Mouse (Mus musculus): ENCODE results near the gene Qrsl1. TPM values are rescaled to one million over a fixed set of nuclear protein-coding genes. Genes with fewer than 3 reads are reported as not detected.
"Not testable (repeated sequence)": the region's sequence is repeated elsewhere in the genome, so short reads cannot be mapped to it uniquely, and the experiment has no call there.

Qrsl1 gene
- 25.3 and 26.8 TPM in 2 replicates for polyA plus RNA-seq (2016; fragmentation: Nextera tagmentation; extraction: Ambion mirVana)

- H3K4me1 ChIP-seq = peaks cover 17% of the 10 kb centered on the region
- peak within 1 kb of the TSS; percentile 68 for H3K9ac ChIP-seq
- H3K27me3 ChIP-seq = no peaks in the 10 kb centered on the region
- peak within 1 kb of the TSS; percentile 68; the same call in 1 of the 2 replicates for H3K27ac ChIP-seq
- WGBS = under 1% methylated on average over 40 of the region's 40 CpGs
- no peaks in the 10 kb centered on the region; the same call in 1 of the 2 replicates for H3K36me3 ChIP-seq (replicated peaks)
- peak within 1 kb of the TSS; percentile 71 for H3K4me2 ChIP-seq
- H3K4me3 ChIP-seq (replicated peaks) = peak within 1 kb of the TSS; percentile 77
- H3K9me3 ChIP-seq = no peaks in the 10 kb centered on the region
- ATAC-seq (ENCODE audit: low FRiP score) = peak; percentile 98
These were observed at the start of gene Qrsl1, which contains the start of gene Rtn4ip1 for GRCm38 (mm10) chr10:43901578-43902194. Gene Qrsl1 (minus strand): TSS chr10:43901745. Gene Rtn4ip1 (plus strand): TSS chr10:43901807.

- Histone ChIP-seq H3K4me2 (no peak overlapping the region), H3K9me3 (no peaks in the 10 kb centered on the region), H3K36me3 (replicated peaks) (0 out of 2 replicates have a peak, but pooled peaks cover 10% of the 10 kb centered on the region), H3K9ac (no peak overlapping the region), H3K4me3 (replicated peaks) (no peak overlapping the region), H3K27me3 (no peaks in the 10 kb centered on the region), H3K4me1 (peaks cover 7% of the 10 kb centered on the region; the same call in 1 of the 2 replicates), H3K27ac (no peak overlapping the region)
- WGBS = 94% methylated on average over 4 of the region's 4 CpGs
- ATAC-seq (ENCODE audit: low FRiP score) = no peak
These were observed 43.9 kb upstream of the Qrsl1 start for GRCm38 (mm10) chr10:43945435-43945834.

- Histone ChIP-seq H3K4me2 (no peak overlapping the region), H3K4me1 (peaks cover 7% of the 10 kb centered on the region; the same call in 1 of the 2 replicates), H3K36me3 (replicated peaks) (0 out of 2 replicates have a peak, but pooled peaks cover 3% of the 10 kb centered on the region), H3K9me3 (no peaks in the 10 kb centered on the region), H3K9ac (no peak overlapping the region), H3K27ac (no peak overlapping the region), H3K4me3 (replicated peaks) (no peak overlapping the region), H3K27me3 (no peaks in the 10 kb centered on the region)
- 52% methylated on average over 4 of the region's 4 CpGs for WGBS
- ATAC-seq (ENCODE audit: low FRiP score) = no peak
These were observed 42.2 kb upstream of the Qrsl1 start for GRCm38 (mm10) chr10:43943736-43944135.

- no peak overlapping the region for H3K27ac ChIP-seq
- ATAC-seq (ENCODE audit: low FRiP score) = no peak
- 86% methylated on average over 6 of the region's 6 CpGs for WGBS
- no peaks in the 10 kb centered on the region for H3K27me3 ChIP-seq
- H3K9me3 ChIP-seq = no peaks in the 10 kb centered on the region
- peaks cover 12% of the 10 kb centered on the region for H3K36me3 ChIP-seq (replicated peaks)
- H3K9ac ChIP-seq = no peak overlapping the region
- H3K4me3 ChIP-seq (replicated peaks) = no peak overlapping the region
- H3K4me2 ChIP-seq = no peak overlapping the region
- peaks cover 7% of the 10 kb centered on the region; the same call in 1 of the 2 replicates for H3K4me1 ChIP-seq
These were observed 37.7 kb upstream of the Qrsl1 start for GRCm38 (mm10) chr10:43939136-43939662.

GRCm38 (mm10) chr10:43928596-43928995 is 27.1 kb upstream of the Qrsl1 start:
- Histone ChIP-seq H3K9me3 (no peaks in the 10 kb centered on the region), H3K36me3 (replicated peaks) (peaks cover 30% of the 10 kb centered on the region), H3K9ac (no peak overlapping the region), H3K4me2 (no peak overlapping the region), H3K27ac (no peak overlapping the region), H3K4me3 (replicated peaks) (no peak overlapping the region), H3K4me1 (no peaks in the 10 kb centered on the region), H3K27me3 (no peaks in the 10 kb centered on the region)
- WGBS = 86% methylated on average over 5 of the region's 5 CpGs
- no peak for ATAC-seq (ENCODE audit: low FRiP score)

GRCm38 (mm10) chr10:43927736-43928135 is 26.2 kb upstream of the Qrsl1 start:
- no peak overlapping the region for H3K4me2 ChIP-seq
- no peak overlapping the region for H3K4me3 ChIP-seq (replicated peaks)
- no peak overlapping the region for H3K27ac ChIP-seq
- H3K9me3 ChIP-seq = no peaks in the 10 kb centered on the region
- no peak overlapping the region for H3K9ac ChIP-seq
- WGBS = 90% methylated on average over 8 of the region's 8 CpGs
- no peaks in the 10 kb centered on the region for H3K27me3 ChIP-seq
- H3K36me3 ChIP-seq (replicated peaks) = peaks cover 31% of the 10 kb centered on the region
- no peak for ATAC-seq (ENCODE audit: low FRiP score)
- H3K4me1 ChIP-seq = no peaks in the 10 kb centered on the region

GRCm38 (mm10) chr10:43925776-43926175 is 24.2 kb upstream of the Qrsl1 start:
- 94% methylated on average over 9 of the region's 9 CpGs for WGBS
- ATAC-seq (ENCODE audit: low FRiP score); H3K9ac ChIP-seq; H3K27me3 ChIP-seq; H3K9me3 ChIP-seq; H3K4me3 ChIP-seq (replicated peaks); H3K4me1 ChIP-seq; H3K4me2 ChIP-seq; H3K27ac ChIP-seq: not testable (repeated sequence)
- peaks cover 26% of the 10 kb centered on the region; the same call in 1 of the 2 replicates for H3K36me3 ChIP-seq (replicated peaks)

- Histone ChIP-seq H3K4me3 (replicated peaks) (no peak overlapping the region), H3K27me3 (no peaks in the 10 kb centered on the region), H3K4me1 (no peaks in the 10 kb centered on the region), H3K9me3 (no peaks in the 10 kb centered on the region), H3K27ac (no peak overlapping the region), H3K36me3 (replicated peaks) (peaks cover 19% of the 10 kb centered on the region; the same call in 1 of the 2 replicates), H3K9ac (no peak overlapping the region), H3K4me2 (no peak overlapping the region)
- 96% methylated on average over 3 of the region's 3 CpGs for WGBS
- ATAC-seq (ENCODE audit: low FRiP score) = no peak
These were observed 21.6 kb upstream of the Qrsl1 start for GRCm38 (mm10) chr10:43923096-43923495.

- Histone ChIP-seq H3K27me3 (no peaks in the 10 kb centered on the region), H3K4me2 (no peak overlapping the region), H3K9ac (no peak overlapping the region), H3K4me1 (no peaks in the 10 kb centered on the region; the same call in 1 of the 2 replicates), H3K4me3 (replicated peaks) (no peak overlapping the region), H3K36me3 (replicated peaks) (0 out of 2 replicates have a peak, but pooled peaks cover 15% of the 10 kb centered on the region), H3K9me3 (no peaks in the 10 kb centered on the region), H3K27ac (no peak overlapping the region)
- 39% methylated on average over 17 of the region's 17 CpGs for WGBS
- ATAC-seq (ENCODE audit: low FRiP score) = 0 out of 2 replicates have a peak, but pooled peaks have one; percentile 55
These were observed 17.4 kb upstream of the Qrsl1 start for GRCm38 (mm10) chr10:43918696-43919608.

GRCm38 (mm10) chr10:43916737-43917136 is 15.2 kb upstream of the Qrsl1 start:
- 89% methylated on average over 2 of the region's 2 CpGs for WGBS
- no peaks in the 10 kb centered on the region; the same call in 1 of the 2 replicates for H3K4me1 ChIP-seq

GRCm38 (mm10) chr10:43916181-43916580 is 14.6 kb upstream of the Qrsl1 start:
- WGBS = 82% methylated on average over 12 of the region's 12 CpGs
- no peak overlapping the region for H3K4me2 ChIP-seq
- no peak for ATAC-seq (ENCODE audit: low FRiP score)

More at GRCm38 (mm10) chr10:43916737-43917136, 15.2 kb upstream of the Qrsl1 start:
- Histone ChIP-seq H3K27ac (no peak overlapping the region), H3K36me3 (replicated peaks) (0 out of 2 replicates have a peak, but pooled peaks cover 9% of the 10 kb centered on the region), H3K9ac (no peak overlapping the region), H3K27me3 (no peaks in the 10 kb centered on the region), H3K9me3 (no peaks in the 10 kb centered on the region), H3K4me3 (replicated peaks) (no peak overlapping the region), H3K4me2 (no peak overlapping the region)
- no peak for ATAC-seq (ENCODE audit: low FRiP score)

GRCm38 (mm10) chr10:43912236-43912635 is 10.7 kb upstream of the Qrsl1 start:
- no peak overlapping the region for H3K9ac ChIP-seq
- no peaks in the 10 kb centered on the region; the same call in 1 of the 2 replicates for H3K4me1 ChIP-seq
- 87% methylated on average over 3 of the region's 3 CpGs for WGBS
- H3K4me2 ChIP-seq = no peak overlapping the region
- H3K4me3 ChIP-seq (replicated peaks) = no peak overlapping the region
- no peak overlapping the region for H3K27ac ChIP-seq
- H3K27me3 ChIP-seq = no peaks in the 10 kb centered on the region
- H3K9me3 ChIP-seq = no peaks in the 10 kb centered on the region
- H3K36me3 ChIP-seq (replicated peaks) = peaks cover 6% of the 10 kb centered on the region; the same call in 1 of the 2 replicates
- no peak for ATAC-seq (ENCODE audit: low FRiP score)

More at GRCm38 (mm10) chr10:43916181-43916580, 14.6 kb upstream of the Qrsl1 start:
- no peak overlapping the region for H3K27ac ChIP-seq
- no peak overlapping the region for H3K4me3 ChIP-seq (replicated peaks)
- no peak overlapping the region for H3K9ac ChIP-seq
- no peaks in the 10 kb centered on the region for H3K27me3 ChIP-seq
- H3K9me3 ChIP-seq = no peaks in the 10 kb centered on the region
- H3K4me1 ChIP-seq = no peaks in the 10 kb centered on the region; the same call in 1 of the 2 replicates
- 0 out of 2 replicates have a peak, but pooled peaks cover 8% of the 10 kb centered on the region for H3K36me3 ChIP-seq (replicated peaks)

Data from forebrain, embryonic 12.5 days (tissue).